Mouse (Mus musculus) cortical plate, adult 2 months (tissue): ENCODE measurements around the gene St14. TPM values are rescaled to one million over a fixed set of nuclear protein-coding genes. Genes with fewer than 3 reads are reported as not detected.

ENCODE experiments used
- H3K27ac ChIP-seq: fragments of 200-500 bp; 2 replicates; pipeline ENCODE4 v1.5.1; 2012; ENCODE audit warnings: low read length, control low read depth, inconsistent platforms; ENCODE audit not compliant: insufficient read depth
- H3K4me1 ChIP-seq: fragments of 200-500 bp; 2 replicates; pipeline ENCODE4 v1.6.1; 2011; ENCODE audit warnings: low read length; ENCODE audit not compliant: control insufficient read depth, insufficient read depth
- H3K4me3 ChIP-seq: fragments of 200-500 bp; 2 replicates; pipeline ENCODE4 v1.5.1; 2011; ENCODE audit warnings: mild to moderate bottlenecking, low read length, control low read depth; ENCODE audit not compliant: insufficient read depth
- CTCF ChIP-seq: fragments of 200-500 bp; IDR thresholded peaks from 2 replicates; pipeline ENCODE4 v1.5.1; 2011; ENCODE audit warnings: mild to moderate bottlenecking, control low read depth, low read length; ENCODE audit not compliant: insufficient read depth; ENCODE audit errors: extremely low read depth
- POLR2A ChIP-seq: fragments of 200-500 bp; IDR thresholded peaks from 2 replicates; pipeline ENCODE4 v1.6.1; 2011; ENCODE audit warnings: mild to moderate bottlenecking, low read length, control low read depth; ENCODE audit not compliant: insufficient read depth; ENCODE audit errors: extremely low read depth
- polyA plus RNA-seq: library from polyadenylated mRNA; depleted of rRNA; stranded (reverse); fragments of >200 nt; gene quantifications from 2 replicates; pipeline ENCODE4 v1.2.3, GENCODE M21; 2012

St14 gene
- polyA plus RNA-seq, 1 experiment = 0.29 TPM

- Histone ChIP-seq H3K27ac (no peak overlapping the region), H3K4me1 (no peaks in the 10 kb centered on the region; the same call in 1 of the 2 replicates), H3K4me3 (no peak overlapping the region)
- TF ChIP-seq CTCF (no peak), POLR2A (no peak)
Observed at GRCm38 (mm10) chr9:31127876-31128465, 3.7 kb downstream of the St14 start.

GRCm38 (mm10) chr9:31126079-31126478, 5.6 kb downstream of the St14 start:
- Histone ChIP-seq H3K4me3 (no peak overlapping the region), H3K4me1 (no peaks in the 10 kb centered on the region; the same call in 1 of the 2 replicates), H3K27ac (no peak overlapping the region)
- TF ChIP-seq POLR2A (no peak), CTCF (no peak)

- Histone ChIP-seq H3K4me3 (no peak overlapping the region), H3K4me1 (no peaks in the 10 kb centered on the region), H3K27ac (no peak overlapping the region)
- TF ChIP-seq POLR2A (no peak), CTCF (no peak)
Observed at GRCm38 (mm10) chr9:31122464-31123030, 9.1 kb downstream of the St14 start.

- Histone ChIP-seq H3K27ac (no peak overlapping the region), H3K4me1 (no peaks in the 10 kb centered on the region), H3K4me3 (no peak overlapping the region)
- no peak for TF ChIP-seq CTCF
- TF ChIP-seq POLR2A = no peak
Observed at GRCm38 (mm10) chr9:31120533-31120915, 11.1 kb downstream of the St14 start.

- H3K4me1 ChIP-seq = no peaks in the 10 kb centered on the region
- no peak overlapping the region for H3K4me3 ChIP-seq
- H3K27ac ChIP-seq = no peak overlapping the region
- no peak for TF ChIP-seq POLR2A
- no peak for TF ChIP-seq CTCF
Observed at GRCm38 (mm10) chr9:31119882-31120532, 11.6 kb downstream of the St14 start.

- H3K4me3 ChIP-seq = no peak overlapping the region
- H3K4me1 ChIP-seq = no peaks in the 10 kb centered on the region
- TF ChIP-seq CTCF (no peak), POLR2A (no peak)
- H3K27ac ChIP-seq = no peak overlapping the region
Observed at GRCm38 (mm10) chr9:31119405-31119804, 12.2 kb downstream of the St14 start.

- Histone ChIP-seq H3K4me3 (no peak overlapping the region), H3K27ac (no peak overlapping the region), H3K4me1 (no peaks in the 10 kb centered on the region)
- TF ChIP-seq POLR2A (no peak), CTCF (no peak)
Observed at GRCm38 (mm10) chr9:31118520-31119298, 12.9 kb downstream of the St14 start.

- Histone ChIP-seq H3K4me1 (no peaks in the 10 kb centered on the region), H3K27ac (no peak overlapping the region), H3K4me3 (no peak overlapping the region)
- TF ChIP-seq CTCF = no peak
- no peak for TF ChIP-seq POLR2A
Observed at GRCm38 (mm10) chr9:31117488-31117887, 14.2 kb downstream of the St14 start.

GRCm38 (mm10) chr9:31117088-31117487, 14.6 kb downstream of the St14 start:
- no peaks in the 10 kb centered on the region for H3K4me1 ChIP-seq
- TF ChIP-seq CTCF (no peak), POLR2A (no peak)
- H3K4me3 ChIP-seq = no peak overlapping the region
- no peak overlapping the region for H3K27ac ChIP-seq
